Mouse (Mus musculus): ENCODE measurements around the gene Cyp4f18. TPM values are rescaled to one million over a fixed set of nuclear protein-coding genes. Genes with fewer than 3 reads are reported as not detected.
A peak's percentile ranks its signal among the peaks of the same experiment; 100 is the strongest.
"Not testable (repeated sequence)": the region's sequence is repeated elsewhere in the genome, so short reads cannot be mapped to it uniquely, and the experiment has no call there.

Gene Cyp4f18
- polyA plus RNA-seq, 1 experiment from 2014 or later, result 1.9 TPM

DNA sequence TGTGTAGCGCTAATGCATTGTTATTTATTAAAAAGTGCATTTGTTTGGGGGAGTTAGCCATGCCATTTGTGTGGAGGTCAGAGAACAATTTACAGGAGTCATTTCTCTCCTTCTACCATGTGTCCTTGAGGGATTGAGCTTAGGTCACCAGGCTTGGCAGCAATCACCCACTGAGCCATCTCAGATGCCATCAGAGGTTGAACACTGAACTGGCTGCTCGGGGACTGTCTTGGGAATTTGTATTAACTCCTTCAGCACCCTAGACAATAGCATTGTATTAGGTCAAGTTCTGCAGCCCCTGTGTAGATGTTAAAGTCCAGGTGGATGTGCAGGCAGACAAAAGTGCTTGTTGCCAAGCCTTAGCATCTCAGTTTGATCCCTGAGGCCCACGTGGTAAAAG lies 45.4 kb downstream of the Cyp4f18 start:
- WGBS, result 77% methylated on average over 3 of the region's 3 CpGs
- H3K27me3 ChIP-seq (ENCODE audit: insufficient read depth, low read length), result no peaks in the 10 kb centered on the region
- H3K4me3 ChIP-seq (ENCODE audit: low read length), result no peak overlapping the region
- no peak for ATAC-seq (ENCODE audit: low FRiP score, low TSS enrichment)
- no peak overlapping the region for H3K27ac ChIP-seq (ENCODE audit: low read length)
- H3K4me1 ChIP-seq (ENCODE audit: insufficient read depth, low read length), result no peaks in the 10 kb centered on the region
- H3K36me3 ChIP-seq (ENCODE audit: insufficient read depth, low read length), result peaks cover 45% of the 10 kb centered on the region
- no peak overlapping the region for H3K4me2 ChIP-seq (replicated peaks; ENCODE audit: low read depth, low read length)
- H3K9ac ChIP-seq (replicated peaks; ENCODE audit: low read length), result no peak overlapping the region
- H3K9me3 ChIP-seq (ENCODE audit: low read length), result peaks cover 22% of the 10 kb centered on the region

DNA sequence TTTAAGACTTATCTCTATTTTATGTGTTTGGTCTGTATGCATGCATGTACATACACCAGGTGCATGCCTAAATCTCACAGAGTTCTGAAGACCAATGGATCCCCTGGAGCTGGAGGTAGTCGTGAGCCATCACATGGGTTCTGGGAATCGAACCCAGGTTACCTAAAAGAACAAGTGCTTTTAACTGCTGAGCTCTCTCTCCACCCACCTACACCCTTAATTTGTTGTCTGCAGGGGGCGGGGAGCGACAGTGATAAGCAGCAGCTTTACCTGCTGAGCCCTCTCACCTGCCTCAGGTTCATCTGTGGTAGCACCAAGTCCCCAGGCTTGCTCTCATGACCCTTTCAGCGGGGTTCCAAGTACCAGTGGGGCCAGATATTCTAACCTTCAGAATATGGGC lies 47.6 kb downstream of the Cyp4f18 start:
- Histone ChIP-seq H3K9ac (replicated peaks; ENCODE audit: low read length) (no peak overlapping the region), H3K27ac (ENCODE audit: low read length) (no peak overlapping the region), H3K36me3 (ENCODE audit: insufficient read depth, low read length) (peaks cover 25% of the 10 kb centered on the region), H3K9me3 (ENCODE audit: low read length) (peaks cover 17% of the 10 kb centered on the region), H3K4me3 (ENCODE audit: low read length) (no peak overlapping the region), H3K27me3 (ENCODE audit: insufficient read depth, low read length) (no peaks in the 10 kb centered on the region), H3K4me2 (replicated peaks; ENCODE audit: low read depth, low read length) (no peak overlapping the region), H3K4me1 (ENCODE audit: insufficient read depth, low read length) (no peaks in the 10 kb centered on the region)
- ATAC-seq (ENCODE audit: low FRiP score, low TSS enrichment), result no peak
- 93% methylated on average over 5 of the region's 5 CpGs for WGBS

- Histone ChIP-seq H3K9me3 (ENCODE audit: low read length) (peaks cover 7% of the 10 kb centered on the region; the same call in 1 of the 2 replicates), H3K27me3 (ENCODE audit: insufficient read depth, low read length) (no peaks in the 10 kb centered on the region), H3K4me1 (ENCODE audit: insufficient read depth, low read length) (no peaks in the 10 kb centered on the region), H3K36me3 (ENCODE audit: insufficient read depth, low read length) (peaks cover 13% of the 10 kb centered on the region), H3K4me2 (replicated peaks; ENCODE audit: low read depth, low read length) (no peak overlapping the region), H3K27ac (ENCODE audit: low read length) (no peak overlapping the region), H3K4me3 (ENCODE audit: low read length) (no peak overlapping the region), H3K9ac (replicated peaks; ENCODE audit: low read length) (no peak overlapping the region)
- ATAC-seq (ENCODE audit: low FRiP score, low TSS enrichment), result no peak
Measured at GRCm38 (mm10) chr8:71960483-71960882, 48.9 kb downstream of the Cyp4f18 start.

DNA sequence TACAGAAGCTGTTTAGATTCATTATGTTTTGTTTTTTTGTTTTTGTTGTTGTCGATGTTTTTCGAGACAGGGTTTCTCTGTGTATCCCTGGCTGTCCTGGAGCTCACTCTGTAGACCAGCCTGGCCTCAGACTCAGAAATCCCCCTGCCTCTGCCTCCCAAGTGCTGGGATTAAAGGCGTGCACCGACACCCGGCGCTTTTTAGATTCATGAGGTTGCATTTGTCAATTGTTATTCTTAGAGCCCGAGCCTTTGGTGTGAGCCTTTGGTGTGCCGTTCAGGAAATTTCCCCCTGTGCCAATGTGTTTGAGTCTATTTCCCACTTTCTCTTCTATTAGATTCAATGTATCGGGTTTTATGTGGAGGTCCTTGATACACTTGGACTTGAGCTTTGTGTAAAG lies 54.8 kb downstream of the Cyp4f18 start:
- Histone ChIP-seq H3K9ac (replicated peaks; ENCODE audit: low read length) (no peak overlapping the region), H3K4me3 (ENCODE audit: low read length) (no peak overlapping the region), H3K4me1 (ENCODE audit: insufficient read depth, low read length) (peaks cover 16% of the 10 kb centered on the region), H3K4me2 (replicated peaks; ENCODE audit: low read depth, low read length) (no peak overlapping the region), H3K9me3 (ENCODE audit: low read length) (peaks cover 12% of the 10 kb centered on the region), H3K36me3 (ENCODE audit: insufficient read depth, low read length) (peaks cover 18% of the 10 kb centered on the region), H3K27me3 (ENCODE audit: insufficient read depth, low read length) (no peaks in the 10 kb centered on the region), H3K27ac (ENCODE audit: low read length) (no peak overlapping the region)
- WGBS, result 98% methylated on average over 9 of the region's 9 CpGs
- ATAC-seq (ENCODE audit: low FRiP score, low TSS enrichment), result no peak

- not testable (repeated sequence) for H3K27me3 ChIP-seq (ENCODE audit: insufficient read depth, low read length); H3K27ac ChIP-seq (ENCODE audit: low read length); H3K4me3 ChIP-seq (ENCODE audit: low read length); H3K9ac ChIP-seq (replicated peaks; ENCODE audit: low read length); H3K4me2 ChIP-seq (replicated peaks; ENCODE audit: low read depth, low read length); ATAC-seq (ENCODE audit: low FRiP score, low TSS enrichment)
- Histone ChIP-seq H3K4me1 (ENCODE audit: insufficient read depth, low read length) (peaks cover 16% of the 10 kb centered on the region), H3K9me3 (ENCODE audit: low read length) (peaks cover 12% of the 10 kb centered on the region), H3K36me3 (ENCODE audit: insufficient read depth, low read length) (peaks cover 18% of the 10 kb centered on the region)
- 94% methylated on average over 16 of the region's 16 CpGs for WGBS
Measured at GRCm38 (mm10) chr8:71952961-71953700, 56.3 kb downstream of the Cyp4f18 start.

- Histone ChIP-seq H3K36me3 (ENCODE audit: insufficient read depth, low read length) (peaks cover 18% of the 10 kb centered on the region), H3K4me2 (replicated peaks; ENCODE audit: low read depth, low read length) (0 out of 2 replicates have a peak overlapping the region, but pooled peaks have one; percentile 4), H3K9ac (replicated peaks; ENCODE audit: low read length) (no peak overlapping the region), H3K4me1 (ENCODE audit: insufficient read depth, low read length) (peaks cover 16% of the 10 kb centered on the region), H3K27me3 (ENCODE audit: insufficient read depth, low read length) (no peaks in the 10 kb centered on the region), H3K4me3 (ENCODE audit: low read length) (no peak overlapping the region), H3K9me3 (ENCODE audit: low read length) (peaks cover 12% of the 10 kb centered on the region), H3K27ac (ENCODE audit: low read length) (no peak overlapping the region)
- ATAC-seq (ENCODE audit: low FRiP score, low TSS enrichment), result no peak
- 86% methylated on average over 1 of the region's 1 CpGs for WGBS
Measured at GRCm38 (mm10) chr8:71952489-71952888, 56.9 kb downstream of the Cyp4f18 start.

- Histone ChIP-seq H3K9ac (replicated peaks; ENCODE audit: low read length) (peak overlapping the region; percentile 90), H3K36me3 (ENCODE audit: insufficient read depth, low read length) (peaks cover 18% of the 10 kb centered on the region), H3K4me2 (replicated peaks; ENCODE audit: low read depth, low read length) (peak overlapping the region; percentile 53), H3K27me3 (ENCODE audit: insufficient read depth, low read length) (no peaks in the 10 kb centered on the region), H3K4me1 (ENCODE audit: insufficient read depth, low read length) (peaks cover 16% of the 10 kb centered on the region), H3K4me3 (ENCODE audit: low read length) (peak overlapping the region; percentile 68), H3K27ac (ENCODE audit: low read length) (peak overlapping the region; percentile 41), H3K9me3 (ENCODE audit: low read length) (peaks cover 12% of the 10 kb centered on the region)
- 25% methylated on average over 13 of the region's 14 CpGs for WGBS
- no peak for ATAC-seq (ENCODE audit: low FRiP score, low TSS enrichment)
Measured at GRCm38 (mm10) chr8:71951436-71952161, 57.8 kb downstream of the Cyp4f18 start.

DNA sequence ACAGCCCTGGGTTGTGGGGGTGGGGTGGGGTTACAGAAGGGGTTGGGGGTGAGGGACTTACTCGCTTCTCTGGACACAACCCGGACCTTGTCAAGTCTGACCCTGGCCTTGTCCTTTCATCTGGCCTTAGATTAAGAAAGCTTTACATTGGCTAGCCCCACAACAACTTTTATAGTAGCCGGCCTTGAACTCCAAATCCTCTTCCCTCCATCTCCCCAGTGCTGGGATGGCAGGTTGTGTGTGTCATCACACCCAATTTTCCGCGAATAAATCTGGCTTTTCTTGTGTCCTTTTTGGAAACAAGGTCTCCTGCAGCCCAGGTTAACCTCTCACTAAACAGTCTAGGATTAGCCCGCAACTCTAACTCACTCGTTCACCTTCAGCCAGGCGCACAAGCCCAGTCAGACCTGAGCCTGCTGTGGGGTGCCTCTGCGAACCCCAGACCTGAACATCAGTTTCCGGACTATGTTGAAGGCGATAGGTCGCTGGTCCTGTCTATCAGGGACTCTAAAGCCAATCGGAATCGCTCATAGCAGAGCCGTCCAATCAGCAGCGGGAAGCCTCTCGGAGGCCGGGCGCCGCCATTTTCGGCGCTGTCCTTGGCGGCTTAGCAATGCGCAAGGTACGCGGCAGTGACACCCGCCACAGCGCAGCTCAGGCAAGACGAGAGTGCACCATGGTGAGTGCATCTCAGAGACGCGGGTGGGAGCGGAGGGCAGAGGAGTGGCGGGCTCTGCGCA lies 58.8 kb downstream of the Cyp4f18 start, which contains the start of gene Zfp961:
Zfp961 (plus strand) TSS at position 557 of the 740 bp plus-strand sequence.
- H3K27ac ChIP-seq (ENCODE audit: low read length), result peak within 1 kb of the TSS; percentile 85
- peaks cover 16% of the 10 kb centered on the region for H3K4me1 ChIP-seq (ENCODE audit: insufficient read depth, low read length)
- H3K9ac ChIP-seq (replicated peaks; ENCODE audit: low read length), result peak within 1 kb of the TSS; percentile 90
- H3K27me3 ChIP-seq (ENCODE audit: insufficient read depth, low read length), result no peaks in the 10 kb centered on the region; the same call in 1 of the 2 replicates
- peak within 1 kb of the TSS; percentile 68 for H3K4me3 ChIP-seq (ENCODE audit: low read length)
- 3% methylated on average over 34 of the region's 34 CpGs for WGBS
- ATAC-seq (ENCODE audit: low FRiP score, low TSS enrichment), result peak; percentile 100
- peaks cover 12% of the 10 kb centered on the region for H3K9me3 ChIP-seq (ENCODE audit: low read length)
- H3K4me2 ChIP-seq (replicated peaks; ENCODE audit: low read depth, low read length), result peak within 1 kb of the TSS; percentile 59
- peaks cover 18% of the 10 kb centered on the region for H3K36me3 ChIP-seq (ENCODE audit: insufficient read depth, low read length)

GRCm38 (mm10) chr8:71948624-71949023 lies 60.8 kb downstream of the Cyp4f18 start:
- no peak overlapping the region for H3K27ac ChIP-seq (ENCODE audit: low read length)
- peaks cover 16% of the 10 kb centered on the region for H3K4me1 ChIP-seq (ENCODE audit: insufficient read depth, low read length)
- ATAC-seq (ENCODE audit: low FRiP score, low TSS enrichment), result no peak
- no peak overlapping the region for H3K4me3 ChIP-seq (ENCODE audit: low read length)
- H3K27me3 ChIP-seq (ENCODE audit: insufficient read depth, low read length), result no peaks in the 10 kb centered on the region; the same call in 1 of the 2 replicates
- no peaks in the 10 kb centered on the region for H3K9me3 ChIP-seq (ENCODE audit: low read length)
- H3K9ac ChIP-seq (replicated peaks; ENCODE audit: low read length), result no peak overlapping the region
- H3K4me2 ChIP-seq (replicated peaks; ENCODE audit: low read depth, low read length), result no peak overlapping the region
- 0 out of 2 replicates have a peak, but pooled peaks cover 6% of the 10 kb centered on the region for H3K36me3 ChIP-seq (ENCODE audit: insufficient read depth, low read length)
- WGBS, result 90% methylated on average over 5 of the region's 5 CpGs

Measured in kidney, embryonic 16.5 days (tissue).